Comparison of ENCODE assay signal across 18 mouse cellular contexts in genomic region chr17:90060168-90060567, GRCm38 (mm10).
DNase-seq lines count a peak whose midpoint lies in the region; ATAC-seq lines count a peak whose summit lies in the region.
"Had no signal": no experiment of that assay in that cellular context is flagged by ENCODE, and none has a peak within 500 bp of the region (broad histone marks: within the 10 kb centered on the region; RNA-seq: fewer than 3 reads in every experiment).

No protein-coding gene starts in this region.

- H3K4me1 ChIP-seq in forebrain, embryonic 14.5 days (ENCODE audit: control insufficient read depth, insufficient read depth, low read length) = peaks cover 6% of the 10 kb centered on the region; the same call in 1 of the 2 replicates
- no peaks in the 10 kb centered on the region for H3K4me1 ChIP-seq in forebrain, embryonic 10.5 days
- H3K4me1 ChIP-seq in neural tube, embryonic 13.5 days (replicated peaks) = peaks cover 34% of the 10 kb centered on the region
- H3K4me1 ChIP-seq in intestine, embryonic 16.5 days (ENCODE audit: control insufficient read depth, insufficient read depth, low read length) = no peaks in the 10 kb centered on the region
- peaks cover 15% of the 10 kb centered on the region for H3K4me1 ChIP-seq in neural tube, embryonic 15.5 days
- H3K4me1 ChIP-seq: embryonic facial prominence, embryonic 12.5 days; limb, embryonic 13.5 days; liver, embryonic 15.5 days had no signal

- no peaks in the 10 kb centered on the region for H3K36me3 ChIP-seq in forebrain, embryonic 14.5 days (ENCODE audit: control insufficient read depth, insufficient read depth, low read length)
- no peaks in the 10 kb centered on the region for H3K36me3 ChIP-seq in forebrain, embryonic 10.5 days (replicated peaks)
- H3K36me3 ChIP-seq in neural tube, embryonic 13.5 days = no peaks in the 10 kb centered on the region
- H3K36me3 ChIP-seq in intestine, embryonic 16.5 days (ENCODE audit: control insufficient read depth, insufficient read depth, low read length) = no peaks in the 10 kb centered on the region
- peaks cover 3% of the 10 kb centered on the region; the same call in 1 of the 2 replicates for H3K36me3 ChIP-seq in neural tube, embryonic 15.5 days
- H3K36me3 ChIP-seq: embryonic facial prominence, embryonic 12.5 days; limb, embryonic 13.5 days; liver, embryonic 15.5 days had no signal

- 0 out of 2 replicates have a peak, but pooled peaks have one; percentile 2 for ATAC-seq in forebrain, embryonic 14.5 days
- ATAC-seq in neural tube, embryonic 13.5 days (ENCODE audit: low read depth) = no peak
- peak; percentile 95 for ATAC-seq in intestine, embryonic 16.5 days
- ATAC-seq in neural tube, embryonic 15.5 days (ENCODE audit: low FRiP score) = no peak
- no peak for ATAC-seq in megakaryocyte, adult 5-6 weeks (ENCODE audit: poor library complexity, severe bottlenecking)

- 57% methylated on average over 3 of the region's 3 CpGs for WGBS in forebrain, embryonic 14.5 days
- 81% methylated on average over 3 of the region's 3 CpGs for WGBS in forebrain, embryonic 10.5 days
- 24% methylated on average over 3 of the region's 3 CpGs for WGBS in neural tube, embryonic 13.5 days
- WGBS in intestine, embryonic 16.5 days = 27% methylated on average over 3 of the region's 3 CpGs
- 11% methylated on average over 3 of the region's 3 CpGs for WGBS in neural tube, embryonic 15.5 days

- no peak overlapping the region for H3K9ac ChIP-seq in forebrain, embryonic 14.5 days (ENCODE audit: low read length)
- H3K9ac ChIP-seq in neural tube, embryonic 13.5 days = no peak overlapping the region
- H3K9ac ChIP-seq in intestine, embryonic 16.5 days (ENCODE audit: low read depth, low read length) = no peak overlapping the region
- no peak overlapping the region for H3K9ac ChIP-seq in neural tube, embryonic 15.5 days (replicated peaks)
- H3K9ac ChIP-seq: embryonic facial prominence, embryonic 12.5 days; limb, embryonic 13.5 days; liver, embryonic 15.5 days had no signal

- H3K27me3 ChIP-seq in forebrain, embryonic 14.5 days (replicated peaks; ENCODE audit: control insufficient read depth, insufficient read depth, low read length) = no peaks in the 10 kb centered on the region
- no peaks in the 10 kb centered on the region for H3K27me3 ChIP-seq in forebrain, embryonic 10.5 days (ENCODE audit: poor library complexity, severe bottlenecking)
- H3K27me3 ChIP-seq in neural tube, embryonic 13.5 days = no peaks in the 10 kb centered on the region
- H3K27me3 ChIP-seq in intestine, embryonic 16.5 days (replicated peaks; ENCODE audit: control insufficient read depth, insufficient read depth, low read length) = no peaks in the 10 kb centered on the region
- H3K27me3 ChIP-seq in neural tube, embryonic 15.5 days (replicated peaks) = no peaks in the 10 kb centered on the region
- H3K27me3 ChIP-seq: embryonic facial prominence, embryonic 12.5 days; liver, embryonic 15.5 days had no signal

- H3K9me3 ChIP-seq in forebrain, embryonic 14.5 days (replicated peaks; ENCODE audit: control insufficient read depth, low read length) = no peaks in the 10 kb centered on the region
- H3K9me3 ChIP-seq in forebrain, embryonic 10.5 days = no peaks in the 10 kb centered on the region
- H3K9me3 ChIP-seq in neural tube, embryonic 13.5 days = no peaks in the 10 kb centered on the region
- H3K9me3 ChIP-seq in intestine, embryonic 16.5 days (ENCODE audit: control insufficient read depth, low read length) = no peaks in the 10 kb centered on the region
- no peaks in the 10 kb centered on the region for H3K9me3 ChIP-seq in neural tube, embryonic 15.5 days (replicated peaks)
- H3K9me3 ChIP-seq: embryonic facial prominence, embryonic 12.5 days; limb, embryonic 13.5 days; liver, embryonic 15.5 days had no signal

- peak overlapping the region; percentile 77 for H3K27ac ChIP-seq in forebrain, embryonic 14.5 days (ENCODE audit: low read depth, low read length)
- H3K27ac ChIP-seq in forebrain, embryonic 10.5 days = no peak overlapping the region
- peak overlapping the region; percentile 67 for H3K27ac ChIP-seq in neural tube, embryonic 13.5 days (replicated peaks)
- H3K27ac ChIP-seq in intestine, embryonic 16.5 days (ENCODE audit: low read length) = no peak overlapping the region
- peak overlapping the region; percentile 63 for H3K27ac ChIP-seq in neural tube, embryonic 15.5 days (replicated peaks)
- H3K27ac ChIP-seq: embryonic facial prominence, embryonic 12.5 days; limb, embryonic 13.5 days; liver, embryonic 15.5 days had no signal

- H3K4me3 ChIP-seq in forebrain, embryonic 14.5 days (ENCODE audit: low read depth, low read length) = no peak overlapping the region
- no peak overlapping the region for H3K4me3 ChIP-seq in forebrain, embryonic 10.5 days
- H3K4me3 ChIP-seq in neural tube, embryonic 13.5 days = no peak overlapping the region
- H3K4me3 ChIP-seq in intestine, embryonic 16.5 days (ENCODE audit: low read length) = no peak overlapping the region
- no peak overlapping the region for H3K4me3 ChIP-seq in neural tube, embryonic 15.5 days (replicated peaks)
- H3K4me3 ChIP-seq: embryonic facial prominence, embryonic 12.5 days; limb, embryonic 13.5 days; liver, embryonic 15.5 days had no signal

- no peak overlapping the region for H3K4me2 ChIP-seq in forebrain, embryonic 14.5 days (ENCODE audit: low read length)
- H3K4me2 ChIP-seq in neural tube, embryonic 13.5 days = no peak overlapping the region
- H3K4me2 ChIP-seq in intestine, embryonic 16.5 days (ENCODE audit: low read depth, low read length) = no peak overlapping the region
- H3K4me2 ChIP-seq in neural tube, embryonic 15.5 days = no peak overlapping the region
- H3K4me2 ChIP-seq: embryonic facial prominence, embryonic 12.5 days; limb, embryonic 13.5 days; liver, embryonic 15.5 days had no signal

- peak; percentile 19 for DNase-seq in forebrain, embryonic 14.5 days (ENCODE audit: low spot score)
- no peak for DNase-seq in forebrain, embryonic 10.5 days (ENCODE audit: extremely low spot score, low spot score)
- DNase-seq in neural tube, embryonic 10.5 days (ENCODE audit: extremely low spot score, low spot score) = no peak
- DNase-seq in yolk sac, embryonic 10.5 days (ENCODE audit: low spot score) = no peak
- DNase-seq: cerebellum, adult 11-12 months; gastrocnemius, postnatal 14 days; heart, postnatal 10 days; kidney, adult 9 months; lung, postnatal 14 days; right cerebral cortex, adult 18-20 months; thymus, postnatal 25 days had no signal

Comparison
In these comparisons a context has a peak if more than half of its experiments do, and no peak if none do; other contexts are left out.
1. H3K27ac ChIP-seq: peak in forebrain, embryonic 14.5 days (single experiment), neural tube, embryonic 13.5 days (single experiment) and neural tube, embryonic 15.5 days (single experiment); none in forebrain, embryonic 10.5 days (single experiment) and intestine, embryonic 16.5 days (single experiment).
2. ATAC-seq: peak in forebrain, embryonic 14.5 days (single experiment) and intestine, embryonic 16.5 days (single experiment); none in neural tube, embryonic 13.5 days (single experiment), neural tube, embryonic 15.5 days (single experiment) and megakaryocyte, adult 5-6 weeks (single experiment).